23 mouse cellular contexts compared by ENCODE assay signal in genomic region chr3:34503874-34504572, GRCm38 (mm10).
DNase-seq lines count a peak whose midpoint lies in the region; ATAC-seq and TF ChIP-seq lines count a peak whose summit lies in the region.
"Had no signal": no experiment of that assay in that cellular context is flagged by ENCODE, and none has a peak within 500 bp of the region (broad histone marks: within the 10 kb centered on the region; RNA-seq: fewer than 3 reads in every experiment).

No protein-coding gene starts in this region.

- no peak overlapping the region for H3K4me3 ChIP-seq in forebrain, embryonic 15.5 days
- H3K4me3 ChIP-seq in neural tube, embryonic 13.5 days: no peak overlapping the region
- H3K4me3 ChIP-seq: embryonic facial prominence, embryonic 12.5 days; gastrocnemius, adult 2 months; heart, adult 2 months; intestine, embryonic 15.5 days; kidney, embryonic 15.5 days; layer of hippocampus, adult 2 months; left cerebral cortex, adult 2 months; limb, embryonic 12.5 days; liver, embryonic 15.5 days had no signal

- TF ChIP-seq CTCF in brain, embryonic 14.5 days (IDR thresholded peaks at IDR 0.05; ENCODE audit: borderline replicate concordance, extremely low read depth, insufficient read depth, insufficient read length): no peak

- peak overlapping the region; percentile 20 for H3K4me2 ChIP-seq in forebrain, embryonic 15.5 days (replicated peaks)
- 0 out of 2 replicates have a peak overlapping the region, but pooled peaks have one; percentile 20 for H3K4me2 ChIP-seq in neural tube, embryonic 13.5 days
- H3K4me2 ChIP-seq: embryonic facial prominence, embryonic 12.5 days; intestine, embryonic 15.5 days; kidney, embryonic 15.5 days; limb, embryonic 12.5 days; liver, embryonic 15.5 days had no signal

- 11% methylated on average over 13 of the region's 13 CpGs for WGBS in forebrain, embryonic 15.5 days
- 35% methylated on average over 13 of the region's 13 CpGs for WGBS in neural tube, embryonic 13.5 days

- H3K9me3 ChIP-seq in forebrain, embryonic 15.5 days: no peaks in the 10 kb centered on the region
- H3K9me3 ChIP-seq in neural tube, embryonic 13.5 days: no peaks in the 10 kb centered on the region
- H3K9me3 ChIP-seq: embryonic facial prominence, embryonic 12.5 days; intestine, embryonic 15.5 days; kidney, embryonic 15.5 days; limb, embryonic 12.5 days; liver, embryonic 15.5 days had no signal

- no peak for TF ChIP-seq POLR2A in brain, embryonic 14.5 days (IDR thresholded peaks at IDR 0.05; ENCODE audit: borderline replicate concordance, extremely low read depth, insufficient read depth, insufficient read length, poor library complexity, severe bottlenecking)

- H3K4me1 ChIP-seq in forebrain, embryonic 15.5 days: peaks cover 25% of the 10 kb centered on the region
- H3K4me1 ChIP-seq in neural tube, embryonic 13.5 days (replicated peaks): peaks cover 18% of the 10 kb centered on the region
- H3K4me1 ChIP-seq: embryonic facial prominence, embryonic 12.5 days; intestine, embryonic 15.5 days; kidney, embryonic 15.5 days; limb, embryonic 12.5 days; liver, embryonic 15.5 days had no signal

- no peaks in the 10 kb centered on the region for H3K27me3 ChIP-seq in forebrain, embryonic 15.5 days
- peaks cover 30% of the 10 kb centered on the region for H3K27me3 ChIP-seq in neural tube, embryonic 13.5 days
- H3K27me3 ChIP-seq: embryonic facial prominence, embryonic 12.5 days; intestine, embryonic 15.5 days; liver, embryonic 15.5 days had no signal

- H3K36me3 ChIP-seq in forebrain, embryonic 15.5 days: no peaks in the 10 kb centered on the region
- H3K36me3 ChIP-seq in neural tube, embryonic 13.5 days: no peaks in the 10 kb centered on the region
- H3K36me3 ChIP-seq: embryonic facial prominence, embryonic 12.5 days; intestine, embryonic 15.5 days; kidney, embryonic 15.5 days; limb, embryonic 12.5 days; liver, embryonic 15.5 days had no signal

- H3K27ac ChIP-seq in forebrain, embryonic 15.5 days (replicated peaks): peak overlapping the region; percentile 34; the same call in 1 of the 2 replicates
- H3K27ac ChIP-seq in neural tube, embryonic 13.5 days (replicated peaks): no peak overlapping the region
- H3K27ac ChIP-seq: embryonic facial prominence, embryonic 12.5 days; gastrocnemius, adult 2 months; heart, adult 2 months; intestine, embryonic 15.5 days; kidney, embryonic 15.5 days; layer of hippocampus, adult 2 months; left cerebral cortex, adult 2 months; limb, embryonic 12.5 days; liver, embryonic 15.5 days had no signal

- H3K9ac ChIP-seq in forebrain, embryonic 15.5 days (replicated peaks): no peak overlapping the region
- no peak overlapping the region for H3K9ac ChIP-seq in neural tube, embryonic 13.5 days
- H3K9ac ChIP-seq: embryonic facial prominence, embryonic 12.5 days; intestine, embryonic 15.5 days; kidney, embryonic 15.5 days; limb, embryonic 12.5 days; liver, embryonic 15.5 days had no signal

- DNase-seq in heart, adult 11 months: peak; percentile 22
- no peak for DNase-seq in heart, adult 8-10 months (ENCODE audit: low spot score)
- peak; percentile 96 for DNase-seq in brain, embryonic 14.5 days (ENCODE audit: low read depth)
- DNase-seq in urinary bladder, postnatal 4 days (ENCODE audit: low spot score in 2 of 2): no peak
- DNase-seq in testis, postnatal 14 days (ENCODE audit: low spot score): no peak
- DNase-seq: adrenal gland, adult 8-10 months; cerebellum, adult 9-10 months; gastrocnemius, adult 2 months; heart, adult 2 months; lung, postnatal 10 days; right cerebral cortex, adult 18-20 months; spleen, adult 18-20 months; thymus, postnatal 36 days had no signal

- peak; percentile 90 for ATAC-seq in forebrain, embryonic 15.5 days (replicated peaks)
- ATAC-seq in neural tube, embryonic 13.5 days (ENCODE audit: low read depth): peak; percentile 84
- no peak for ATAC-seq in granulocyte monocyte progenitor cell, adult 5-6 weeks (replicated peaks; ENCODE audit: poor library complexity, severe bottlenecking)
- ATAC-seq: intestine, embryonic 15.5 days had no signal

Comparison
In these comparisons a context has a peak if more than half of its experiments do, and no peak if none do; other contexts are left out.
1. DNase-seq: peak in heart, adult 11 months (single experiment) and brain, embryonic 14.5 days (single experiment); none in heart, adult 8-10 months (single experiment), urinary bladder, postnatal 4 days (0 of 2) and testis, postnatal 14 days (single experiment).